Mouse (Mus musculus) lung, postnatal 0 days (tissue): ENCODE measurements around the gene Gas2l1. TPM values are rescaled to one million over a fixed set of nuclear protein-coding genes. Genes with fewer than 3 reads are reported as not detected.

Experiments
- ATAC-seq: fragments of 200-750 bp; cut with Nextera tagmentation; 2 replicates; pipeline ENCODE4 v1.8.0; 2017; ENCODE audit warnings: moderate library complexity
- DNase-seq: peaks from one replicate; pipeline ENCODE4 v3.0.0-alpha.2; 2016; ENCODE audit warnings: low spot score
- H3K27ac ChIP-seq: fragments of 300-500 bp; sonication (generic); 2 replicates; pipeline ENCODE4 v1.5.1; 2014; ENCODE audit warnings: antibody characterized with exemption, mild to moderate bottlenecking, low read length, mixed read lengths
- H3K27me3 ChIP-seq: fragments of 300-500 bp; sonication (generic); replicated peaks from 2 replicates; pipeline ENCODE4 v1.6.1; 2014; ENCODE audit warnings: low read length, mixed read lengths; ENCODE audit not compliant: insufficient read depth
- H3K36me3 ChIP-seq: fragments of 300-500 bp; sonication (generic); 2 replicates; pipeline ENCODE4 v1.6.1; 2014; ENCODE audit warnings: low read length, mixed read lengths; ENCODE audit not compliant: insufficient read depth
- H3K4me1 ChIP-seq: fragments of 300-500 bp; sonication (generic); 2 replicates; pipeline ENCODE4 v1.6.1; 2014; ENCODE audit warnings: antibody characterized with exemption, low read depth, low read length, mixed read lengths; ENCODE audit not compliant: insufficient read depth
- H3K4me2 ChIP-seq: fragments of 300-500 bp; sonication (generic); replicated peaks from 2 replicates; pipeline ENCODE4 v1.6.1; 2014; ENCODE audit warnings: low read depth, mild to moderate bottlenecking, low read length, moderate library complexity, mixed read lengths
- H3K4me3 ChIP-seq: fragments of 300-500 bp; sonication (generic); 2 replicates; pipeline ENCODE4 v1.5.1; 2014; ENCODE audit warnings: low read depth, low read length
- H3K9ac ChIP-seq: fragments of 300-500 bp; sonication (generic); replicated peaks from 2 replicates; pipeline ENCODE4 v1.6.1; 2014; ENCODE audit warnings: low read depth, mild to moderate bottlenecking
- H3K9me3 ChIP-seq: fragments of 300-500 bp; sonication (generic); 2 replicates; pipeline ENCODE4 v1.6.1; 2016; ENCODE audit warnings: low read length, mixed read lengths
- CTCF ChIP-seq: IDR thresholded peaks from 2 replicates; pipeline ENCODE4 v1.5.1; 2016; ENCODE audit warnings: antibody characterized with exemption, mild to moderate bottlenecking
- EP300 ChIP-seq: IDR thresholded peaks from 2 replicates; pipeline ENCODE4 v1.6.1; 2016; ENCODE audit warnings: antibody characterized with exemption, mild to moderate bottlenecking, control low read depth
- WGBS: fragments of 180-500 bp; shearing (Covaris S2); extraction: QIAGEN DNeasy Blood & Tissue Kit; methylation state at CpG from one replicate; pipeline ENCODE4 v1.1.7; 2014; 5-methylcytosine and 5-hydroxymethylcytosine counted together
- microRNA-seq: library from miRNA; unstranded; fragments of <30 nt; microRNA quantifications from one replicate; pipeline ENCODE4, GENCODE M21; 2016
- polyA plus RNA-seq: library from polyadenylated mRNA; unstranded; fragments of >200 nt; fragmentation: Nextera tagmentation; extraction: Ambion mirVana; gene quantifications from 2 replicates; pipeline ENCODE4 v1.2.1, GENCODE M21; 2015

Gene Gas2l1
- polyA plus RNA-seq, 1 experiment from 2014 or later: 33.3 TPM

DNA sequence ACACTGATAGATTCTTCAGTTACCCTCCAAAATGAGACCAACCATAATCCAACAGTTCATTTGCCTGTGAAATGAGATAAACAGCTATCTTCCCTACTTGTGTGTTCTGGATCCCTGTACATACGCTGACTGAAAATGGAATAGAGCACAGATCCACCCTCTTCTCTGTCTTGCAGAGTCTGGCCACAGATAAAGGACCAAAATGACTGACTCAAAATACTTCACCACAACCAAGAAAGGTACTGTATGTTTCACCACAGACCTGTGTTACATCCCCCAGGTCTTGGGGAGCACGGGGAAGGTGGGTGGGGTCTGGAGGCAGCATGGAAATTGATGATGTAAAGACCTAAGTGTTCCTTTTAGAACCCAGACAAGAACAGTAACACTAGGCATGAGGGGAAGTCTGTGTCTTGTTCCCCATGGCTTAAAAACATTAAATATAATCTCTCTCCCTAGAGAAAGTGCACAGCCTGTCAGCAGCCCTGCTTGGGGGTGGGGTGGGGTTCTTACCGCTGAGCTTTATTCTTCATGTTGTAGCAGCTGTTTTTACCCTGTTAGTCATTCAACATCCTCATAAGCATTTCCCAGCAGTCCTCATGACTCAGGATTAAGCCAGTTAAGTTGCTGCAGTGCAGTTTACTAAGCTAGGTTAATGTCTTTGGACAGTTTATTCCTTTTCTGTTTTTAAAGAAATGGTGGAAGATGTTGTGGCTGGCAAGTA lies 55.6 kb downstream of the Gas2l1 start:
- Histone ChIP-seq H3K4me2 (no peak overlapping the region), H3K9me3 (no peaks in the 10 kb centered on the region), H3K27me3 (no peaks in the 10 kb centered on the region), H3K4me1 (no peaks in the 10 kb centered on the region), H3K36me3 (peaks cover 5% of the 10 kb centered on the region), H3K4me3 (no peak overlapping the region), H3K27ac (no peak overlapping the region), H3K9ac (no peak overlapping the region)
- no peak for DNase-seq
- 70% methylated on average over 3 of the region's 3 CpGs for WGBS
- TF ChIP-seq CTCF (no peak), EP300 (no peak)
- ATAC-seq: no peak; the same call in 1 of the 2 replicates

DNA sequence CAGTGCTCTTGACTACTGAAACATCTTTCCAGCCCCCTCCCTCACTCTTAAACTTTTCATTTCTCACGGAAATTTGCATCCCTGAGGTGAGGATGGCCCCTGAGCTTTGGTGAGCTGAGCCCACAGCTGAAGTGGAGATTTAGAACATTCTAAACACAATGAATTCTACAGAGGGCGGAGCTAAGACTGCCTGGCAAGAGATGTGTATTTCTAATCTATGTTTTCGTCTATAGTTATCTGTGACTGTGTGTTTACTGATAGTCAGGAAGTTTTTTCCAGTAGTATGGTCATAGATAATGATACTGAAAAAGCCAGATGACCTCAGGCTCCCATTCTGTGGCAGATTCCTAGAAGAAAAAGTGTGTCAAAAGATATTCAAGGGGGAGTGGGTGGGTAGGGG lies 56.3 kb downstream of the Gas2l1 start:
- 55% methylated on average over 3 of the region's 3 CpGs for WGBS
- Histone ChIP-seq H3K4me1 (no peaks in the 10 kb centered on the region), H3K4me2 (no peak overlapping the region), H3K9ac (no peak overlapping the region), H3K36me3 (no peaks in the 10 kb centered on the region; the same call in none of the 2 replicates), H3K27ac (no peak overlapping the region), H3K9me3 (no peaks in the 10 kb centered on the region), H3K4me3 (no peak overlapping the region), H3K27me3 (no peaks in the 10 kb centered on the region)
- no peak for TF ChIP-seq CTCF
- no peak for TF ChIP-seq EP300
- ATAC-seq: no peak
- DNase-seq: no peak

DNA sequence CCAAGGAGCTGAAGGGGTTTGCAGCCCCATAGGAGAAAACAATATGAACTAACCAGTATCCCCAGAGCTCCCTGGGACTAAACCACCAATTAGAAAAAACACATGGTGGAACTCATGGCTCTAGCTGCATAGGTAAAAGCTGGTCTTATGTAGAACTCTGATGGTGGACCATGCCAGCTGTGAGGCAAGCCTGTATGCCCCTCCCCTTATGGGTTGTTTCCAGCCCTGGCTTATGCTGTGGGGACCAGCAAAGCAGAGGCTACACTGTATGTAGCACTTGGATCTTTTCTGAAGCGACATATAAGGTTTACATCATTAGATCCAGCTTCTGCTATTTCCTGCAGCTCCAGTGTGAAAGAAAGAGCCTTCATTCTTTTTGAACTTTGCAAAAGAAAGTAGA lies 57.9 kb downstream of the Gas2l1 start:
- DNase-seq (no peak), ATAC-seq (no peak)
- Histone ChIP-seq H3K27ac (no peak overlapping the region), H3K4me1 (no peaks in the 10 kb centered on the region), H3K36me3 (no peaks in the 10 kb centered on the region; the same call in none of the 2 replicates), H3K9ac (no peak overlapping the region), H3K4me3 (no peak overlapping the region), H3K9me3 (no peaks in the 10 kb centered on the region), H3K27me3 (no peaks in the 10 kb centered on the region), H3K4me2 (no peak overlapping the region)
- WGBS: 68% methylated on average over 1 of the region's 1 CpGs
- TF ChIP-seq CTCF (no peak), EP300 (no peak)

DNA sequence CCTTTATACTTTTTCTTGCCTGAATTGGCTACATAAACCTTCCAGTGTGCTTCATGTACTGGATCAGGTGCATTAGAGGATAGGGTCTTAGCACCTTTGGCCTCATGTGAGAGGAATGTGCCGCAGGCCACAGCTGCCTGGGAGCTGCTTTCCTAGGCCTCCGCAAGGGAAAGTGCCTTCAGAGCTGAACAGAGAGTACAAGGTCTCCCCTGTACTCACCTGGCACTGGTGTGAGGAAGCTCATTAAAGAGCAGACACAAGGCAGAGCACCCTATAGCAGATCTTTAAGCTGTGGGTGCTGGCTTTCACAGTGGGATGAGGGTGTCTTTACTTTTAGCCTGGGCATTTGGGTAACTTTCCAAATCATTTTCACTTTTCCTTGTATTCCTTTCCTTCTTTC lies 59.6 kb downstream of the Gas2l1 start:
- no peak for DNase-seq
- Histone ChIP-seq H3K27ac (no peak overlapping the region), H3K36me3 (no peaks in the 10 kb centered on the region; the same call in 1 of the 2 replicates), H3K9me3 (no peaks in the 10 kb centered on the region), H3K27me3 (no peaks in the 10 kb centered on the region), H3K9ac (no peak overlapping the region), H3K4me2 (no peak overlapping the region), H3K4me1 (no peaks in the 10 kb centered on the region), H3K4me3 (no peak overlapping the region)
- 94% methylated on average over 2 of the region's 2 CpGs for WGBS
- no peak for ATAC-seq
- TF ChIP-seq EP300 (no peak), CTCF (no peak)

Small RNA genes lying within 50 kb of the gene (microRNA-seq; reads per million reads assigned to microRNA genes)
- not detected for gene Gm47296

Other genes with a start within 250 kb of the Gas2l1 start
- gene Nf2, start 215.8 kb downstream of the Gas2l1 start, polyA plus RNA-seq: 19.6 and 21.1 TPM in 2 replicates
- gene Nipsnap1, start 191.4 kb downstream of the Gas2l1 start, polyA plus RNA-seq: 10.4 and 11.9 TPM in 2 replicates
- 16.3 TPM in 2 replicates for gene Thoc5, start 170.0 kb downstream of the Gas2l1 start, polyA plus RNA-seq
- 0.06 and 0.12 TPM in 2 replicates for gene Nefh, start 117.3 kb downstream of the Gas2l1 start, polyA plus RNA-seq
- gene Ap1b1, start 78.5 kb downstream of the Gas2l1 start, polyA plus RNA-seq: 27.3 and 28.3 TPM in 2 replicates
- gene Rasl10a, start 7.2 kb downstream of the Gas2l1 start, polyA plus RNA-seq: 2.3 and 2.5 TPM in 2 replicates
- 17.0 and 19.4 TPM in 2 replicates for gene Rhbdd3, start 33.6 kb upstream of the Gas2l1 start, polyA plus RNA-seq
- 274 and 290 TPM in 2 replicates for gene Ewsr1, start 33.9 kb upstream of the Gas2l1 start, polyA plus RNA-seq
- gene Emid1, start 86.9 kb upstream of the Gas2l1 start, polyA plus RNA-seq: 63.3 and 67.5 TPM in 2 replicates
- gene Kremen1, start 196.2 kb upstream of the Gas2l1 start, polyA plus RNA-seq: 13.3 and 14.7 TPM in 2 replicates